Mouse (Mus musculus): ENCODE results near the gene Cyfip2. TPM values are rescaled to one million over a fixed set of nuclear protein-coding genes. Genes with fewer than 3 reads are reported as not detected.

The Cyfip2 gene
- polyA plus RNA-seq, 1 experiment from 2014 or later: 80.8 TPM

DNA sequence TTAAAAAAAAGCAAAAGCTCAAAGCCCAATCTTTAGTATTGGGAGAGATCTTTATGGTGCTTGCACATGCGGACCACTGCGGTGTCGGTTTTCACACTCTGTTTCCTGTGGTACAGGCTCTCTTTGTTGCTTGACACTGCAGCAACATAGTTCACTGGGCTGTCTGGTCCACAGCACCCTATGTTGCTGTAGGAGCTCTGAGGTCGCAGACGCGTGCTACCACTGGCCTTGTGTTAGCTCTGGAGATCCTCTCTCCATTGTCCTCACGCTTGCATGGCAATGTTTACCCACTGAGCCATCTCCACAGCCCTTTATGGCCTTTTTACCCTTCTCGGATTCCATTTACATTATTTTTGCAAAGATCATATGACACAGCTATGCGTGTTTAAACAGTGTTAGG lies 43.3 kb downstream of the Cyfip2 start:
- H3K27ac ChIP-seq: peak overlapping the region; percentile 47; the same call in 1 of the 2 replicates
- peaks cover 85% of the 10 kb centered on the region for H3K36me3 ChIP-seq
- H3K4me1 ChIP-seq (replicated peaks): no peaks in the 10 kb centered on the region
- H3K9me3 ChIP-seq: no peaks in the 10 kb centered on the region
- no peak overlapping the region for H3K4me3 ChIP-seq (replicated peaks)
- ATAC-seq: peak; percentile 53
- H3K9ac ChIP-seq (replicated peaks): no peak overlapping the region
- no peak overlapping the region for H3K4me2 ChIP-seq (replicated peaks)
- WGBS: 84% methylated on average over 9 of the region's 9 CpGs
- no peaks in the 10 kb centered on the region for H3K27me3 ChIP-seq

DNA sequence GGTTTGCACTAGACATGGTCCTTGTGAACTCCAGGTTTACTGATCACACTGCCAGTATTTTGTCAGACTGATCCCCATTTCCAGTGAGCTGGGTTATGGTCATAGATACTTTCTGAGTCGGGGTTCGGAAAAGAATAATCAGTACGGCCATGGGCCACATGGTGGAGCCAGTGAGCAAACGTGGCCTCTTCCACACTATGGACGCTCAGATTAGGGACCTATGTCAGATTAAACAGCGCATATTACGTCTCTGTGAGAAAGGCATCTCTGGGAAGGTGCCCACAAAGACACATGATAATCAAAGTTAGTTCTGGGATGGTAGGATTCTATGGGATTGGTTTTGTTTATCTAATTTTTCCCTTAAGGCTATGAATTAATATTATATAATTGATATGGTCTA lies 43.7 kb downstream of the Cyfip2 start:
- Histone ChIP-seq H3K27ac (no peak overlapping the region), H3K4me3 (replicated peaks) (no peak overlapping the region), H3K27me3 (no peaks in the 10 kb centered on the region), H3K9me3 (no peaks in the 10 kb centered on the region), H3K4me1 (replicated peaks) (no peaks in the 10 kb centered on the region), H3K36me3 (peaks cover 85% of the 10 kb centered on the region), H3K9ac (replicated peaks) (no peak overlapping the region), H3K4me2 (replicated peaks) (no peak overlapping the region)
- 19% methylated on average over 7 of the region's 7 CpGs for WGBS
- peak; percentile 80 for ATAC-seq

- Histone ChIP-seq H3K27ac (no peak overlapping the region), H3K27me3 (no peaks in the 10 kb centered on the region), H3K4me3 (replicated peaks) (no peak overlapping the region), H3K9me3 (no peaks in the 10 kb centered on the region), H3K4me2 (replicated peaks) (no peak overlapping the region), H3K4me1 (replicated peaks) (no peaks in the 10 kb centered on the region), H3K36me3 (peaks cover 90% of the 10 kb centered on the region), H3K9ac (replicated peaks) (no peak overlapping the region)
- ATAC-seq: no peak
- WGBS: 85% methylated on average over 11 of the region's 11 CpGs
These were observed 47.5 kb downstream of the Cyfip2 start for GRCm38 (mm10) chr11:46265031-46265786.

DNA sequence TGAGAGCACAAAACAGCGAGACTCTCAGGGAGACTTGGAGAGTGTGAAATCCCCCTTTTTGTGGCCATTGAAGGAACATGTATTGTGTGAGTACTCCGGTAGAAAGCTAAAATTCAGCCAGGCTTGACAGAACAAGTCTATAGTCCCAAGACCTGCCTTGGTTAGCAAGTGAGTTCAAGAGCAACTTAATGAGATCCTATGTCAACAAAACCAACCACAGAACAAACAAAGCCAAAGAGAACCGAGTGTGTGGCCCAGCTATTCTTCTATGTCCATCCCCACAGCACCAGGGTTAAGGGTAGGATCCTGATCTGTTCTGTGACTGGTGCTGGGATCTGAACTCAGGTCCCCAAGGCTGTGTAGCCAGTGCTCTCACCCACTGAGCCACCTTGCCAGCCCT lies 48.1 kb downstream of the Cyfip2 start:
- Histone ChIP-seq H3K9ac (replicated peaks) (no peak overlapping the region), H3K36me3 (peaks cover 90% of the 10 kb centered on the region), H3K4me2 (replicated peaks) (no peak overlapping the region), H3K27me3 (no peaks in the 10 kb centered on the region), H3K4me3 (replicated peaks) (no peak overlapping the region), H3K9me3 (no peaks in the 10 kb centered on the region), H3K4me1 (replicated peaks) (no peaks in the 10 kb centered on the region), H3K27ac (no peak overlapping the region)
- ATAC-seq: no peak
- WGBS: 71% methylated on average over 3 of the region's 3 CpGs

GRCm38 (mm10) chr11:46263291-46263690 lies 49.4 kb downstream of the Cyfip2 start:
- Histone ChIP-seq H3K4me1 (replicated peaks) (no peaks in the 10 kb centered on the region), H3K27me3 (no peaks in the 10 kb centered on the region), H3K9me3 (no peaks in the 10 kb centered on the region), H3K4me3 (replicated peaks) (no peak overlapping the region), H3K27ac (no peak overlapping the region), H3K9ac (replicated peaks) (no peak overlapping the region), H3K36me3 (peaks cover 98% of the 10 kb centered on the region), H3K4me2 (replicated peaks) (no peak overlapping the region)
- no peak for ATAC-seq
- WGBS: 93% methylated on average over 11 of the region's 11 CpGs

- no peak overlapping the region for H3K27ac ChIP-seq
- no peak overlapping the region for H3K4me2 ChIP-seq (replicated peaks)
- peaks cover 98% of the 10 kb centered on the region for H3K36me3 ChIP-seq
- H3K9me3 ChIP-seq: no peaks in the 10 kb centered on the region
- H3K27me3 ChIP-seq: no peaks in the 10 kb centered on the region
- no peak for ATAC-seq
- H3K9ac ChIP-seq (replicated peaks): no peak overlapping the region
- no peak overlapping the region for H3K4me3 ChIP-seq (replicated peaks)
- H3K4me1 ChIP-seq (replicated peaks): no peaks in the 10 kb centered on the region
- WGBS: 89% methylated on average over 3 of the region's 3 CpGs
These were observed 49.8 kb downstream of the Cyfip2 start for GRCm38 (mm10) chr11:46262854-46263253.

DNA sequence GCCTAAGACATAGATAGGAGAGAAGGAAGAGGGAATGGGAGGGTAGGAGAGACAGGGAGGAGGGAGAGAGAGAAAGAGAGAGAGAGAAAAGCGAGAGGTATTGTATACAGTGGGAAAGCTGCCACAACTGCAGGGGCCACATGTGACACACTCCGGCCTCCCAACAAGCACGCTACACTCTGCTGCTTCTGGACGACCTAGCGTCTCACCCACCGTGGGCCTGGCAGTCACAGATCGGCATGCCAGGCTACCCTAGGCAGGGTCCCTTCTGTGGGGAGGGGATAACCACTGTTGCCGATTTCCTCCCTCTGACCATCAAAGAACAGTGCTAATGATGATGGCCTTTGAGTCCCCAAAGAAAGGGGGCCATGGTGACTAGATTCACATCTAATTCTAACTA lies 53.9 kb downstream of the Cyfip2 start:
- peak; percentile 53; the same call in 1 of the 2 replicates for ATAC-seq
- Histone ChIP-seq H3K36me3 (peaks cover 96% of the 10 kb centered on the region), H3K27ac (no peak overlapping the region), H3K4me1 (replicated peaks) (no peaks in the 10 kb centered on the region), H3K4me2 (replicated peaks) (no peak overlapping the region), H3K9ac (replicated peaks) (no peak overlapping the region), H3K4me3 (replicated peaks) (no peak overlapping the region), H3K9me3 (no peaks in the 10 kb centered on the region), H3K27me3 (no peaks in the 10 kb centered on the region)
- 97% methylated on average over 8 of the region's 8 CpGs for WGBS

DNA sequence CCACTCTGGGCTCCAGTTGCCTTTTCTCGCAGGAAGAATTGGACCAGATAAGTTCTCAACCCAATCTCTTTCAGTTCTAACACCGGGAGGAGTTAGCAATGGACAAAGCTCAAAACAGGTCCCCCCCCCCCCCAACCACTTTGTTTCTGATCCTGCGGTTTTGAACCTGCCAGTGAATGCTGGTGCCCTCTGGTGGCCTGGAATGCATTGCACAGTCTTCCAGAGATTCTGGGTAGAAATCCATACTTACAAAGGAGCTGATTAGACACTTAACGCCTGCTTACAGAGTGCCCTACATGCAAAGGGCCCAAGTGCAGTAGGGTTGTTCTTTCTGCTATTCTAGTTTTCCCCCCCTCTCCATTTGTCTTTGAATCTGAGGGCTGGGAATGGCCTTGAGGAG lies 54.5 kb downstream of the Cyfip2 start:
- Histone ChIP-seq H3K27ac (no peak overlapping the region), H3K9ac (replicated peaks) (no peak overlapping the region), H3K4me1 (replicated peaks) (no peaks in the 10 kb centered on the region), H3K36me3 (peaks cover 96% of the 10 kb centered on the region), H3K9me3 (no peaks in the 10 kb centered on the region), H3K4me3 (replicated peaks) (no peak overlapping the region), H3K4me2 (replicated peaks) (no peak overlapping the region), H3K27me3 (no peaks in the 10 kb centered on the region)
- WGBS: 73% methylated on average over 4 of the region's 4 CpGs
- ATAC-seq: 0 out of 2 replicates have a peak, but pooled peaks have one; percentile 21

- peaks cover 94% of the 10 kb centered on the region for H3K36me3 ChIP-seq
- no peak overlapping the region for H3K4me2 ChIP-seq (replicated peaks)
- H3K4me1 ChIP-seq (replicated peaks): no peaks in the 10 kb centered on the region
- WGBS: 86% methylated on average over 2 of the region's 2 CpGs
- H3K9ac ChIP-seq (replicated peaks): no peak overlapping the region
- no peak overlapping the region for H3K4me3 ChIP-seq (replicated peaks)
- H3K27me3 ChIP-seq: no peaks in the 10 kb centered on the region
- no peaks in the 10 kb centered on the region for H3K9me3 ChIP-seq
- no peak overlapping the region for H3K27ac ChIP-seq
- ATAC-seq: no peak
These were observed 57.4 kb downstream of the Cyfip2 start for GRCm38 (mm10) chr11:46255291-46255690.

GRCm38 (mm10) chr11:46251994-46252393 lies 60.7 kb downstream of the Cyfip2 start:
- peaks cover 94% of the 10 kb centered on the region for H3K36me3 ChIP-seq
- no peak overlapping the region for H3K27ac ChIP-seq
- no peaks in the 10 kb centered on the region for H3K9me3 ChIP-seq
- peak; percentile 64 for ATAC-seq
- H3K27me3 ChIP-seq: no peaks in the 10 kb centered on the region
- H3K4me3 ChIP-seq (replicated peaks): no peak overlapping the region
- H3K4me1 ChIP-seq (replicated peaks): no peaks in the 10 kb centered on the region
- no peak overlapping the region for H3K4me2 ChIP-seq (replicated peaks)
- 35% methylated on average over 7 of the region's 7 CpGs for WGBS
- H3K9ac ChIP-seq (replicated peaks): no peak overlapping the region

DNA sequence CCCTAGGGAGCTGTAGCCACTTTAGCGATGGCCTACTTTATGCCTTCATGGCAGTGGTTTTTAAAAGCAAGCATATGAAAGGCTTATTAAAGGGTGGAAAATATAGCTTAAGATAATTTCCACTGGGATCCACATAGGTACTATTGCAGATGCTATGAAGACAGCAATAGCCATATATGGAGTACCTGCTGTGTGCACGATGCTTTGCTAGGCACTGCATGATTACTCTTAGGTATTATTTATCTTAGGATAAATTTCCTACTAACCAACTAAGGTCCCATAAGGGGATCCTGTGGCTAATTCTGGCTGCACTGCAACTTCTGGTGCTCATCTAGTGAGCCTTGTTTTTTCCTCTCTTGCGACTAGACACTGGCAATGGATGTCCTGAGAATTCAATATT lies 64.3 kb downstream of the Cyfip2 start:
- 93% methylated on average over 3 of the region's 3 CpGs for WGBS
- Histone ChIP-seq H3K27ac (no peak overlapping the region), H3K36me3 (peaks cover 90% of the 10 kb centered on the region)

GRCm38 (mm10) chr11:46246393-46246792 lies 66.3 kb downstream of the Cyfip2 start:
- H3K27me3 ChIP-seq: no peaks in the 10 kb centered on the region
- no peaks in the 10 kb centered on the region for H3K9me3 ChIP-seq
- peaks cover 87% of the 10 kb centered on the region for H3K36me3 ChIP-seq
- H3K9ac ChIP-seq (replicated peaks): no peak overlapping the region
- 89% methylated on average over 7 of the region's 7 CpGs for WGBS
- H3K4me1 ChIP-seq (replicated peaks): no peaks in the 10 kb centered on the region
- ATAC-seq: no peak
- H3K4me3 ChIP-seq (replicated peaks): no peak overlapping the region
- H3K27ac ChIP-seq: no peak overlapping the region
- H3K4me2 ChIP-seq (replicated peaks): no peak overlapping the region

More for the DNA sequence above, 64.3 kb downstream of the Cyfip2 start:
- Histone ChIP-seq H3K9me3 (no peaks in the 10 kb centered on the region), H3K27me3 (no peaks in the 10 kb centered on the region), H3K4me2 (replicated peaks) (no peak overlapping the region), H3K9ac (replicated peaks) (no peak overlapping the region), H3K4me3 (replicated peaks) (no peak overlapping the region), H3K4me1 (replicated peaks) (no peaks in the 10 kb centered on the region)
- ATAC-seq: no peak

GRCm38 (mm10) chr11:46245926-46246325 lies 66.7 kb downstream of the Cyfip2 start:
- Histone ChIP-seq H3K9me3 (no peaks in the 10 kb centered on the region), H3K9ac (replicated peaks) (no peak overlapping the region), H3K4me3 (replicated peaks) (no peak overlapping the region), H3K27me3 (no peaks in the 10 kb centered on the region), H3K4me2 (replicated peaks) (no peak overlapping the region), H3K36me3 (peaks cover 87% of the 10 kb centered on the region), H3K27ac (no peak overlapping the region), H3K4me1 (replicated peaks) (no peaks in the 10 kb centered on the region)
- WGBS: 82% methylated on average over 8 of the region's 8 CpGs
- ATAC-seq: no peak
